Mouse (Mus musculus) liver, postnatal 0 days (tissue): ENCODE data around the gene Prkacb. TPM values are rescaled to one million over a fixed set of nuclear protein-coding genes. Genes with fewer than 3 reads are reported as not detected.

Source experiments
- ATAC-seq: fragments of 200-750 bp; cut with Nextera tagmentation; 2 replicates; pipeline ENCODE4 v1.8.0; 2017; ENCODE audit warnings: mild to moderate bottlenecking, moderate library complexity
- DNase-seq: peaks from one replicate; pipeline ENCODE4 v3.0.0-alpha.2; 2016
- H3K27ac ChIP-seq: fragments of 300-500 bp; sonication (generic); 2 replicates; pipeline ENCODE4 v1.5.1; 2014; ENCODE audit warnings: antibody characterized with exemption, moderate library complexity, mild to moderate bottlenecking, low read depth
- H3K27me3 ChIP-seq: fragments of 300-500 bp; sonication (generic); 2 replicates; pipeline ENCODE4 v1.6.1; 2014; ENCODE audit warnings: low read length, control low read depth, mixed read lengths; ENCODE audit not compliant: insufficient read depth
- H3K36me3 ChIP-seq: fragments of 300-500 bp; sonication (generic); replicated peaks from 2 replicates; pipeline ENCODE4 v1.6.1; 2014; ENCODE audit warnings: mild to moderate bottlenecking, control low read depth, low read length, moderate library complexity, mixed read lengths; ENCODE audit not compliant: insufficient read depth
- H3K4me1 ChIP-seq: fragments of 300-500 bp; sonication (generic); 2 replicates; pipeline ENCODE4 v1.6.1; 2014; ENCODE audit warnings: antibody characterized with exemption, mild to moderate bottlenecking, control low read depth; ENCODE audit not compliant: insufficient read depth
- H3K4me2 ChIP-seq: fragments of 300-500 bp; sonication (generic); 2 replicates; pipeline ENCODE4 v1.6.1; 2014; ENCODE audit warnings: low read depth, mild to moderate bottlenecking, low read length, moderate library complexity, mixed read lengths
- H3K4me3 ChIP-seq: fragments of 300-500 bp; sonication (generic); 2 replicates; pipeline ENCODE4 v1.5.1; 2014; ENCODE audit warnings: low read depth, low read length
- H3K9ac ChIP-seq: fragments of 300-500 bp; sonication (generic); replicated peaks from 2 replicates; pipeline ENCODE4 v1.6.1; 2014; ENCODE audit warnings: mild to moderate bottlenecking, moderate library complexity
- H3K9me3 ChIP-seq: fragments of 300-500 bp; sonication (generic); 2 replicates; pipeline ENCODE4 v1.6.1; 2016; ENCODE audit warnings: mild to moderate bottlenecking, control low read depth, low read length, mixed read lengths
- CTCF ChIP-seq: sonication (generic); IDR thresholded peaks from 2 replicates; pipeline ENCODE4 v1.5.1; 2016; ENCODE audit warnings: antibody characterized with exemption, low read depth
- EP300 ChIP-seq: IDR thresholded peaks from 2 replicates; pipeline ENCODE4 v1.6.1; 2016; ENCODE audit warnings: antibody characterized with exemption, low read depth, mild to moderate bottlenecking
- WGBS: fragments of 180-500 bp; shearing (Covaris S2); extraction: QIAGEN DNeasy Blood & Tissue Kit; methylation state at CpG from one replicate; pipeline ENCODE4 v1.1.7; 2014; ENCODE audit not compliant: insufficient replicate concordance; 5-methylcytosine and 5-hydroxymethylcytosine counted together
- polyA plus RNA-seq: library from polyadenylated mRNA; unstranded; fragments of >200 nt; fragmentation: Nextera tagmentation; extraction: Ambion mirVana; gene quantifications from 2 replicates; pipeline ENCODE4 v1.2.1, GENCODE M21; 2015

The Prkacb gene
- polyA plus RNA-seq, 1 experiment from 2014 or later: 15.4 TPM

GRCm38 (mm10) chr3:146709086-146709485 lies 103.7 kb downstream of the Prkacb start:
- WGBS: 62% methylated on average over 1 of the region's 1 CpGs
- H3K36me3 ChIP-seq: no peaks in the 10 kb centered on the region
- H3K27me3 ChIP-seq: no peaks in the 10 kb centered on the region
- no peak overlapping the region for H3K27ac ChIP-seq
- no peak for TF ChIP-seq EP300
- no peak for TF ChIP-seq CTCF
- H3K4me1 ChIP-seq: 0 out of 2 replicates have a peak, but pooled peaks cover 4% of the 10 kb centered on the region
- no peak overlapping the region for H3K4me2 ChIP-seq
- DNase-seq (no peak), ATAC-seq (no peak)
- no peak overlapping the region for H3K9ac ChIP-seq
- no peaks in the 10 kb centered on the region for H3K9me3 ChIP-seq
- no peak overlapping the region for H3K4me3 ChIP-seq

- no peaks in the 10 kb centered on the region for H3K36me3 ChIP-seq
- 46% methylated on average over 3 of the region's 3 CpGs for WGBS
- no peaks in the 10 kb centered on the region for H3K9me3 ChIP-seq
- no peak overlapping the region for H3K4me2 ChIP-seq
- no peaks in the 10 kb centered on the region for H3K27me3 ChIP-seq
- no peak overlapping the region for H3K9ac ChIP-seq
- no peak overlapping the region for H3K27ac ChIP-seq
- H3K4me1 ChIP-seq: 0 out of 2 replicates have a peak, but pooled peaks cover 4% of the 10 kb centered on the region
- DNase-seq (no peak), ATAC-seq (peak; percentile 98)
- TF ChIP-seq EP300 (peak; percentile 52), CTCF (no peak)
- no peak overlapping the region for H3K4me3 ChIP-seq
Observed at GRCm38 (mm10) chr3:146708381-146708780, 104.4 kb downstream of the Prkacb start.

GRCm38 (mm10) chr3:146704099-146704498 lies 108.7 kb downstream of the Prkacb start:
- no peak for ATAC-seq
- Histone ChIP-seq H3K4me3 (no peak overlapping the region), H3K27me3 (no peaks in the 10 kb centered on the region), H3K9me3 (no peaks in the 10 kb centered on the region), H3K4me2 (no peak overlapping the region), H3K9ac (no peak overlapping the region), H3K4me1 (no peaks in the 10 kb centered on the region), H3K36me3 (no peaks in the 10 kb centered on the region), H3K27ac (no peak overlapping the region)
- DNase-seq: no peak
- 74% methylated on average over 4 of the region's 4 CpGs for WGBS
- no peak for TF ChIP-seq EP300
- TF ChIP-seq CTCF: no peak

GRCm38 (mm10) chr3:146700051-146700450 lies 112.7 kb downstream of the Prkacb start:
- Histone ChIP-seq H3K9me3 (no peaks in the 10 kb centered on the region), H3K4me3 (peak overlapping the region; percentile 5; the same call in 1 of the 2 replicates), H3K4me2 (peak overlapping the region; percentile 58), H3K27me3 (no peaks in the 10 kb centered on the region), H3K27ac (no peak overlapping the region), H3K36me3 (no peaks in the 10 kb centered on the region), H3K4me1 (0 out of 2 replicates have a peak, but pooled peaks cover 2% of the 10 kb centered on the region), H3K9ac (no peak overlapping the region)
- TF ChIP-seq EP300 (no peak), CTCF (no peak)
- 41% methylated on average over 11 of the region's 11 CpGs for WGBS
- ATAC-seq: peak; percentile 79
- DNase-seq: peak; percentile 24

GRCm38 (mm10) chr3:146698982-146699381 lies 113.8 kb downstream of the Prkacb start:
- WGBS: 49% methylated on average over 11 of the region's 11 CpGs
- Histone ChIP-seq H3K27me3 (no peaks in the 10 kb centered on the region), H3K4me2 (no peak overlapping the region), H3K27ac (no peak overlapping the region), H3K36me3 (no peaks in the 10 kb centered on the region), H3K4me1 (0 out of 2 replicates have a peak, but pooled peaks cover 2% of the 10 kb centered on the region), H3K9ac (no peak overlapping the region), H3K4me3 (no peak overlapping the region), H3K9me3 (no peaks in the 10 kb centered on the region)
- no peak for DNase-seq
- no peak for ATAC-seq
- TF ChIP-seq CTCF (no peak), EP300 (no peak)

GRCm38 (mm10) chr3:146692547-146692946 lies 120.2 kb downstream of the Prkacb start:
- Histone ChIP-seq H3K9ac (no peak overlapping the region), H3K27me3 (no peaks in the 10 kb centered on the region), H3K36me3 (no peaks in the 10 kb centered on the region), H3K9me3 (no peaks in the 10 kb centered on the region), H3K27ac (no peak overlapping the region), H3K4me3 (no peak overlapping the region), H3K4me2 (no peak overlapping the region), H3K4me1 (no peaks in the 10 kb centered on the region)
- ATAC-seq: no peak
- no peak for DNase-seq
- TF ChIP-seq CTCF: no peak
- no peak for TF ChIP-seq EP300
- 74% methylated on average over 5 of the region's 5 CpGs for WGBS
